Mouse (Mus musculus) small intestine, adult 2 months (tissue): ENCODE measurements at regions not wholly inside any gene's neighbourhood (a gene's known extent, or its start where the extent isn't known, plus 50 kb on each side); places are given as distances from the start of the nearest gene placed in this dataset.

Source experiments
- H3K27ac ChIP-seq: fragments of 200-500 bp; 2 replicates; pipeline ENCODE4 v1.5.1; 2012; ENCODE audit warnings: low read depth, low read length, control low read depth, inconsistent platforms; ENCODE audit not compliant: insufficient read depth
- H3K27me3 ChIP-seq: fragments of 200-500 bp; 2 replicates; pipeline ENCODE4 v1.6.1; 2012; ENCODE audit warnings: mild to moderate bottlenecking, moderate library complexity, low read length, inconsistent platforms; ENCODE audit not compliant: control insufficient read depth, insufficient read depth
- H3K36me3 ChIP-seq: fragments of 200-500 bp; 2 replicates; pipeline ENCODE4 v1.6.1; 2012; ENCODE audit warnings: mild to moderate bottlenecking, low read length, control low read depth, inconsistent platforms; ENCODE audit not compliant: control insufficient read depth, insufficient read depth
- H3K4me1 ChIP-seq: fragments of 200-500 bp; 2 replicates; pipeline ENCODE4 v1.6.1; 2012; ENCODE audit warnings: low read length, inconsistent platforms, mixed read lengths; ENCODE audit not compliant: control insufficient read depth, insufficient read depth, insufficient read length
- H3K4me3 ChIP-seq: fragments of 200-500 bp; 2 replicates; pipeline ENCODE4 v1.5.1; 2012; ENCODE audit warnings: low read depth, mild to moderate bottlenecking, control low read depth, inconsistent platforms, low read length, moderate library complexity
- CTCF ChIP-seq: fragments of 200-500 bp; IDR thresholded peaks from 2 replicates; pipeline ENCODE4 v1.5.1; 2012; ENCODE audit warnings: low read depth, mild to moderate bottlenecking, control low read depth, inconsistent platforms, low read length, moderate library complexity, mixed read lengths; ENCODE audit not compliant: insufficient replicate concordance, insufficient read length; ENCODE audit errors: extremely low read depth
- POLR2A ChIP-seq: fragments of 200-500 bp; IDR thresholded peaks from 2 replicates; pipeline ENCODE4 v1.6.1; 2012; ENCODE audit warnings: low read depth, mild to moderate bottlenecking, control low read depth, inconsistent platforms, low read length, moderate library complexity
- WGBS: fragments of 180-500 bp; shearing (Covaris S2); methylation state at CpG from one replicate; pipeline ENCODE4 v1.1.7; 2018; 5-methylcytosine and 5-hydroxymethylcytosine counted together

GRCm38 (mm10) chr13:29034444-29034843, 80.9 kb upstream of the Sox4 start:
- H3K27ac ChIP-seq, result 0 out of 2 replicates have a peak overlapping the region, but pooled peaks have one; percentile 24
- WGBS, result 27% methylated on average over 8 of the region's 8 CpGs
- TF ChIP-seq POLR2A (no peak), CTCF (no peak)

GRCm38 (mm10) chr13:29027146-29027545, 73.6 kb upstream of the Sox4 start:
- Histone ChIP-seq H3K27ac (no peak overlapping the region), H3K4me3 (no peak overlapping the region), H3K27me3 (no peaks in the 10 kb centered on the region), H3K36me3 (no peaks in the 10 kb centered on the region), H3K4me1 (no peaks in the 10 kb centered on the region)
- WGBS, result 97% methylated on average over 10 of the region's 10 CpGs
- TF ChIP-seq POLR2A, result no peak
- TF ChIP-seq CTCF, result no peak

More at GRCm38 (mm10) chr13:29034444-29034843, 80.9 kb upstream of the Sox4 start:
- H3K36me3 ChIP-seq, result no peaks in the 10 kb centered on the region
- H3K4me3 ChIP-seq, result no peak overlapping the region
- peaks cover 12% of the 10 kb centered on the region for H3K4me1 ChIP-seq
- H3K27me3 ChIP-seq, result no peaks in the 10 kb centered on the region

GRCm38 (mm10) chr13:29023486-29023885, 70.0 kb upstream of the Sox4 start:
- WGBS, result 88% methylated on average over 1 of the region's 1 CpGs
- Histone ChIP-seq H3K36me3 (no peaks in the 10 kb centered on the region), H3K4me3 (no peak overlapping the region), H3K4me1 (no peaks in the 10 kb centered on the region), H3K27ac (no peak overlapping the region), H3K27me3 (no peaks in the 10 kb centered on the region)
- TF ChIP-seq POLR2A, result no peak
- no peak for TF ChIP-seq CTCF

GRCm38 (mm10) chr13:29019839-29020238, 66.3 kb upstream of the Sox4 start:
- Histone ChIP-seq H3K36me3 (no peaks in the 10 kb centered on the region), H3K27me3 (no peaks in the 10 kb centered on the region), H3K27ac (no peak overlapping the region), H3K4me1 (no peaks in the 10 kb centered on the region), H3K4me3 (no peak overlapping the region)
- no peak for TF ChIP-seq POLR2A
- no peak for TF ChIP-seq CTCF
- 95% methylated on average over 3 of the region's 3 CpGs for WGBS

GRCm38 (mm10) chr13:29016145-29016651, 62.7 kb upstream of the Sox4 start:
- H3K4me3 ChIP-seq, result no peak overlapping the region
- 88% methylated on average over 25 of the region's 25 CpGs for WGBS
- TF ChIP-seq CTCF, result no peak
- TF ChIP-seq POLR2A, result no peak
- no peaks in the 10 kb centered on the region for H3K27me3 ChIP-seq
- no peak overlapping the region for H3K27ac ChIP-seq
- H3K4me1 ChIP-seq, result no peaks in the 10 kb centered on the region
- no peaks in the 10 kb centered on the region for H3K36me3 ChIP-seq

GRCm38 (mm10) chr13:29015605-29015994, 62.1 kb upstream of the Sox4 start:
- 89% methylated on average over 9 of the region's 9 CpGs for WGBS
- no peaks in the 10 kb centered on the region for H3K4me1 ChIP-seq
- no peak for TF ChIP-seq CTCF
- no peak for TF ChIP-seq POLR2A
- no peaks in the 10 kb centered on the region for H3K36me3 ChIP-seq
- no peaks in the 10 kb centered on the region for H3K27me3 ChIP-seq
- no peak overlapping the region for H3K27ac ChIP-seq
- H3K4me3 ChIP-seq, result no peak overlapping the region

- Histone ChIP-seq H3K27ac (no peak overlapping the region), H3K27me3 (no peaks in the 10 kb centered on the region), H3K4me1 (no peaks in the 10 kb centered on the region), H3K4me3 (no peak overlapping the region), H3K36me3 (no peaks in the 10 kb centered on the region)
- TF ChIP-seq POLR2A, result no peak
- TF ChIP-seq CTCF, result no peak
- WGBS, result 71% methylated on average over 13 of the region's 13 CpGs
Measured at GRCm38 (mm10) chr13:29014827-29015604, 61.5 kb upstream of the Sox4 start.
